Mouse (Mus musculus): Measurements from ENCODE around the gene Nectin2.

Nectin2 gene

GRCm38 (mm10) chr7:19743791-19744190, 6.5 kb downstream of the Nectin2 start:
- no peak for DNase-seq

DNA sequence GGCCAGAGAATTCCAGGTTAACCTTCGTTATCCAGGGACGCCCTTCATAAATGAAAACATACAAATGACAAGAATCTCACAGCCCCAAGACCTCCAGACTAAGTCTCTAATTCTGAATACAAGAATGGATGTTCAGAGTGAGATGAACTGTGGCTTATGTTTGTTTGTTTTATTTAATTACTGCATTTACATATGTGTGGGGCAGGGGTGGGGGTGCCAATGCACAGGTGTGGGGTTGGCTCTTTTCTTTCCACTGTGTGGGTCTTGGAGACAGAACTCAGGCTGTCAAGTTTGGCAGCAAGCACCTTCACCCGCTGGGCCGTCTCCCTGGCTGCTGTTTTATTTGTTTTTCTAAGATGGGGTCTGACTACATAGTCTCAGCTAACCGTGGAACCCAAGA, 7.8 kb downstream of the Nectin2 start:
- no peak for DNase-seq

- peak; percentile 39 to 70 for DNase-seq
Observed at GRCm38 (mm10) chr7:19741329-19742031, 8.8 kb downstream of the Nectin2 start.

- DNase-seq: peak; percentile 53 to 69
Observed at GRCm38 (mm10) chr7:19740269-19740668, 10.0 kb downstream of the Nectin2 start.

DNA sequence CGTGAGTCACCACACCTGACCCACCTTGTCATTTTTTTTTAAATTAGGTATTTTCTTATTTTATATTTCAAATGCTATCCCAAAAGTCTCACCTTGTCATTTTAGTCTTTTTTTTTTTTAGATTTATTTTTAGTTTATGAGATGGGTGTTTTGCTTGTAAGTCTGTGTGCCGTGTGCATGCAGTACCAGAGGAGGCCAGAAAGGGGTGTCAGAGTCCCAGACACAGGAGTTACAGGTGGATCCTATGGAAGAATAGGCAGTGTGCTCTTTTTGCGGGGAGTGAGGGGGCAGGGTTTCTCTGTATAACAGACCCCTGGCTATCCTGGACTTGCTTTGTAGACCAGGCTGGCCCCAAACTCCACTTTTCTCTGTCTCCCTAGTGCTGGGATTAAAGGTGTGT, 11.5 kb downstream of the Nectin2 start:
- DNase-seq: no peak

GRCm38 (mm10) chr7:19736389-19737057, 13.8 kb downstream of the Nectin2 start:
- DNase-seq: no peak

- DNase-seq: no peak
Observed at GRCm38 (mm10) chr7:19734178-19734666, 16.1 kb downstream of the Nectin2 start.

DNA sequence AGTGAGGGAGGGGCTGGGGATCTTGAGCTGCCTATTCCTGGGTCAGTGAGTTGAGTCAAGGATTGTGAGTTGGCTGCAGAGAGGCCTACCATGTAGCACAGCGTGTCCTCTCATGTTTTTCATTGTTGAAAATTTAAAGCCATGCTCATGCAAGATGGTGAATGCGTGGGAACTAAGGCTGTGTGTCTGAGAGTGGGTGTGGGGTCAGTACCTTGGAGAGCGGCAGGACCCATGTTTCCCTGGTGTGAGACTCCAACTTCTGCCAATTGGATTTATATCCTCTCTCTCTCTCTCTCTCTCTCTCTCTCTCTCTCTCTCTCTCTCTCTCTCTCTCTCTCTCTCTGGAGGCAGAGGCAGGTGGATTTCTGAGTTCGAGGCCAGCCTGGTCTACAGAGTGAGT, 23.7 kb downstream of the Nectin2 start:
- no peak for DNase-seq

GRCm38 (mm10) chr7:19724167-19724566, 26.1 kb downstream of the Nectin2 start:
- peak; percentile 47 to 77 for DNase-seq

DNA sequence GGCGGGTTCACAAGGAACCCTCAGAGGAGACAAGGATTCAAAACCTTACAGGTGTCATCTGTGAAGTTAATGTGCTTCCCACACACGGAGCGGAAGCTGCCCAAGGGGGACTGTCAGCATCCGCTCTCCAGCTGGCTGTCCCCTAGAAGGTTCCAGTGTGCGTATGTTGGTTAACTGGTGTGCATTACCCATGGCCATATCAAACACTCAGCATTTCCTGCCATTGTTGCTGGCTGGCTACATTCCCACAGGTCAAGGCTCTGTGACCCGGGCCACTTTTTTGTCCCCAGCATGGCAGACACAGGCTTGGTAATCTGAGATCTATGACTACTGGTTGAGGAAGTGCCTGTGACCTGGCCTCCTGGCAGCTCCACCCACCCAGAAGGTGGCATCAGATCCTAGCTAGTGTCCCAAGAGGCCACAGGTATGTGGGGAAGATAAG, 27.5 kb downstream of the Nectin2 start:
- DNase-seq: peak; percentile 76 to 83

DNA sequence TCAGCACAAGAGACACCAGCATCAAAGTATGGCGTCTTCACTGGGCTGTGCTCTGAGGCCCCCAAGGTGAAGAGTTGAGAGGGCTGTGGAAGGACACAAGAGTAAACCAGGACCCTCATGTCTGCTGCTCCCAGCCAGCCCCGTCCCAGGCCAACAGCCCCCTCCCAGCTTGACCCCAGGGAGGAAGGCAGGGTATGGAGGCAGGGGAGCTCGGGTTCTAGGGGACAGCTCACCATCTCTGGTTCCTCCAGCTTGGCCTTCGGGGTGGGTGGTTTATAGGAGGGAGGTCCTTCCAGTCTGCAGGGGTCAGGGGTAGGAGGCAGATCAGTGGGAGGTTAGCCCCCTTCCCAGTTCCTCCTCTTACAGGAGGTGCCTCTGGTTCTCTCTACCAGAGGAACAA, 31.1 kb downstream of the Nectin2 start:
- no peak for DNase-seq

- no peak for DNase-seq
Observed at GRCm38 (mm10) chr7:19718297-19718952, 31.9 kb downstream of the Nectin2 start.

DNA sequence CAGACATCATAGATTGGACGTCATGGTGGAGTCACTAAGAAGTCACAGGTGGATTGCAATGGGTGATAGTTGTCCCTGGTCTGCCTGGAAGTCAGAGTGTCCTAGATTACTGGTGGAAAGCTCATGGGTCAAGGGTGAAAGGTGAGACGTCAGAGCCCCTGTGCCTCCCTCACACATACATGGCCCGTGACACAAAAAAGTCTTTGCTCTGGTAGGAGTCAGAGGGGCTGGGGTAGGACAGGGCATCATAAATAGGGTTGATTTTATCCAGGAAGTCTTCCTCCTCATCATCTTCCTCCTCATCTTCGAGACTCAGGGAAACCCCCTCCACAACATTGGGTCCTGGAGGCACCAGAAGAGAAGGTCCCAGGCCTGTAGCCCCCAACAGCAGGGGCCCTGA, 32.9 kb downstream of the Nectin2 start:
- no peak for DNase-seq

DNA sequence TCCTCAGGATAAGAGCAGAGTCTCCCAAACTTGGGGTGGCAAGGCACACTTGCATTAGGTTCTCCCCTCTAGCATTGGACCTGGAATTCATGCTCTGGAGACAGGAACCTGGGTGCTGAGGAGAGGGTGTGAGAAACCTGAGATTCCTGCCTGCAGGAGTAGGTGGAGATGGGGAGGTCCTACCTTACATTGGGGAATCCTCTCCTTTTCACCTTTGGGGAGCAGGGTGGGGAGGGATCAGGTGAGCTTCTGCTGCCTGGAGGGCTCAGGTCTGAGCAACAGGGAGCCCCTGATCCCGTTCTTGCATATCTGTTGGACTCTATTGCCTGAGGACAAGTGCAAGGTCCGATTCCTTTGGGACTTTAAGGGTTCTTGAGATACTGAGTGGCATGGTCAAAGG, 33.5 kb downstream of the Nectin2 start:
- DNase-seq: no peak

GRCm38 (mm10) chr7:19716055-19716682, 34.1 kb downstream of the Nectin2 start:
- no peak for DNase-seq

- DNase-seq: peak; percentile 100
Observed at GRCm38 (mm10) chr7:19715239-19716054, 34.8 kb downstream of the Nectin2 start, which contains the start of gene Tomm40. Gene Tomm40 (minus strand): TSS chr7:19715438.

GRCm38 (mm10) chr7:19714836-19715235, 35.4 kb downstream of the Nectin2 start:
- no peak for DNase-seq

DNA sequence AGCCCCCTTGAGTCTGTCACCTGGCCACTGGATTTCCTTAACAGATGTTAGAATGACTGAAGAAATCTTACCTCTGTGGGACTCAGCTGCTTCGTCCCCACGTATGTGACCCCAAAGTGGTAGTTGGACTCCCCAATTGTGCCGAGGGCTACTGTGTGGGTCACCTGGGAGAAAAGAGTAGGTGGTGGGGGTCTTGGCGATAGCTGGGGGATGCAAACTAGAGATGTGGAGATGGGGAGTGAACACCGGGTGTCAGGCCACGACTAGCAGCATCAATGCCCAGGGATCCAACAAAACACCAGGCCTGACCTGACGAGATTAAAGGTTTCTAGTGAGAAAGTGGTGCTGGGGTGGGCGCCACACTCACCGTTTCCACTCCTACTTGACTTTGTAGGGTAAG, 36.7 kb downstream of the Nectin2 start:
- no peak for DNase-seq

- peak in 1 of 2 experiments; percentile 26 for DNase-seq
Observed at GRCm38 (mm10) chr7:19713196-19713595, 37.1 kb downstream of the Nectin2 start.

GRCm38 (mm10) chr7:19712414-19712813, 37.9 kb downstream of the Nectin2 start:
- DNase-seq: peak in 1 of 2 experiments; percentile 27

- DNase-seq: no peak
Observed at GRCm38 (mm10) chr7:19710650-19711049, 39.6 kb downstream of the Nectin2 start.

GRCm38 (mm10) chr7:19705271-19705670, 45.0 kb downstream of the Nectin2 start:
- no peak for DNase-seq
